Mouse (Mus musculus): ENCODE measurements at regions not wholly inside any gene's neighbourhood (a gene's known extent, or its start where the extent isn't known, plus 50 kb on each side); places are given as distances from the start of the nearest gene placed in this dataset.

- no peak overlapping the region for H3K4me2 ChIP-seq (replicated peaks)
- H3K4me1 ChIP-seq = peaks cover 24% of the 10 kb centered on the region
- no peak for ATAC-seq (ENCODE audit: insufficient number of reproducible peaks, insufficient read depth, low FRiP score, low TSS enrichment)
- WGBS = 47% methylated on average over 20 of the region's 20 CpGs
- no peaks in the 10 kb centered on the region for H3K36me3 ChIP-seq
- peaks cover 16% of the 10 kb centered on the region for H3K27me3 ChIP-seq
- H3K9me3 ChIP-seq = peaks cover 7% of the 10 kb centered on the region
- no peak overlapping the region for H3K4me3 ChIP-seq
- H3K27ac ChIP-seq = no peak overlapping the region
- H3K9ac ChIP-seq = no peak overlapping the region
Measured at GRCm38 (mm10) chr11:114571144-114571869, 97.0 kb upstream of the Rpl38 start.

- peaks cover 16% of the 10 kb centered on the region for H3K27me3 ChIP-seq
- WGBS = 94% methylated on average over 5 of the region's 5 CpGs
Measured at GRCm38 (mm10) chr11:114570076-114570475, 98.2 kb upstream of the Rpl38 start.

GRCm38 (mm10) chr11:114567814-114568800, 100.2 kb upstream of the Rpl38 start:
- Histone ChIP-seq H3K4me1 (peaks cover 24% of the 10 kb centered on the region), H3K4me2 (replicated peaks) (peak overlapping the region; percentile 17), H3K4me3 (no peak overlapping the region), H3K27ac (peak overlapping the region; percentile 17; the same call in 1 of the 2 replicates), H3K9me3 (0 out of 2 replicates have a peak, but pooled peaks cover 5% of the 10 kb centered on the region), H3K36me3 (no peaks in the 10 kb centered on the region), H3K9ac (no peak overlapping the region), H3K27me3 (peaks cover 16% of the 10 kb centered on the region)
- no peak for ATAC-seq (ENCODE audit: insufficient number of reproducible peaks, insufficient read depth, low FRiP score, low TSS enrichment)
- 4% methylated on average over 21 of the region's 21 CpGs for WGBS

More at GRCm38 (mm10) chr11:114570076-114570475, 98.2 kb upstream of the Rpl38 start:
- Histone ChIP-seq H3K9ac (no peak overlapping the region), H3K4me1 (peaks cover 24% of the 10 kb centered on the region), H3K4me3 (no peak overlapping the region), H3K36me3 (no peaks in the 10 kb centered on the region), H3K27ac (no peak overlapping the region), H3K9me3 (peaks cover 1% of the 10 kb centered on the region), H3K4me2 (replicated peaks) (no peak overlapping the region)
- no peak for ATAC-seq (ENCODE audit: insufficient number of reproducible peaks, insufficient read depth, low FRiP score, low TSS enrichment)

GRCm38 (mm10) chr11:114567045-114567780, 101.1 kb upstream of the Rpl38 start:
- peaks cover 16% of the 10 kb centered on the region for H3K27me3 ChIP-seq
- H3K36me3 ChIP-seq = no peaks in the 10 kb centered on the region
- WGBS = 3% methylated on average over 20 of the region's 20 CpGs
- 0 out of 2 replicates have a peak, but pooled peaks cover 5% of the 10 kb centered on the region for H3K9me3 ChIP-seq
- H3K4me2 ChIP-seq (replicated peaks) = peak overlapping the region; percentile 17
- ATAC-seq (ENCODE audit: insufficient number of reproducible peaks, insufficient read depth, low FRiP score, low TSS enrichment) = no peak
- H3K4me3 ChIP-seq = no peak overlapping the region
- no peak overlapping the region for H3K27ac ChIP-seq
- H3K9ac ChIP-seq = no peak overlapping the region
- H3K4me1 ChIP-seq = peaks cover 24% of the 10 kb centered on the region

GRCm38 (mm10) chr11:114564949-114565348, 103.4 kb upstream of the Rpl38 start:
- WGBS = 95% methylated on average over 2 of the region's 2 CpGs
- Histone ChIP-seq H3K27ac (no peak overlapping the region), H3K36me3 (no peaks in the 10 kb centered on the region), H3K4me2 (replicated peaks) (no peak overlapping the region), H3K9me3 (0 out of 2 replicates have a peak, but pooled peaks cover 5% of the 10 kb centered on the region), H3K4me1 (peaks cover 25% of the 10 kb centered on the region), H3K9ac (no peak overlapping the region), H3K27me3 (peaks cover 16% of the 10 kb centered on the region; the same call in 1 of the 2 replicates), H3K4me3 (no peak overlapping the region)
- no peak for ATAC-seq (ENCODE audit: insufficient number of reproducible peaks, insufficient read depth, low FRiP score, low TSS enrichment)

- WGBS = 72% methylated on average over 9 of the region's 9 CpGs
- Histone ChIP-seq H3K4me1 (peaks cover 20% of the 10 kb centered on the region), H3K27ac (no peak overlapping the region), H3K9ac (no peak overlapping the region), H3K36me3 (no peaks in the 10 kb centered on the region), H3K4me3 (no peak overlapping the region), H3K9me3 (0 out of 2 replicates have a peak, but pooled peaks cover 5% of the 10 kb centered on the region), H3K27me3 (peaks cover 12% of the 10 kb centered on the region; the same call in 1 of the 2 replicates), H3K4me2 (replicated peaks) (no peak overlapping the region)
- no peak for ATAC-seq (ENCODE audit: insufficient number of reproducible peaks, insufficient read depth, low FRiP score, low TSS enrichment)
Measured at GRCm38 (mm10) chr11:114563172-114563571, 105.2 kb upstream of the Rpl38 start.

GRCm38 (mm10) chr11:114554576-114554975, 113.7 kb upstream of the Rpl38 start:
- Histone ChIP-seq H3K9me3 (no peaks in the 10 kb centered on the region), H3K4me1 (peaks cover 6% of the 10 kb centered on the region; the same call in 1 of the 2 replicates), H3K27me3 (no peaks in the 10 kb centered on the region), H3K9ac (no peak overlapping the region), H3K27ac (no peak overlapping the region), H3K4me3 (no peak overlapping the region), H3K36me3 (no peaks in the 10 kb centered on the region), H3K4me2 (replicated peaks) (no peak overlapping the region)
- no peak for ATAC-seq (ENCODE audit: insufficient number of reproducible peaks, insufficient read depth, low FRiP score, low TSS enrichment)
- 56% methylated on average over 5 of the region's 5 CpGs for WGBS

GRCm38 (mm10) chr11:114553992-114554391, 114.3 kb upstream of the Rpl38 start:
- no peaks in the 10 kb centered on the region for H3K27me3 ChIP-seq
- no peak for ATAC-seq (ENCODE audit: insufficient number of reproducible peaks, insufficient read depth, low FRiP score, low TSS enrichment)
- no peak overlapping the region for H3K9ac ChIP-seq
- no peak overlapping the region for H3K27ac ChIP-seq
- no peak overlapping the region for H3K4me2 ChIP-seq (replicated peaks)
- H3K36me3 ChIP-seq = no peaks in the 10 kb centered on the region
- whole genome bisulfite sequencing = 40% methylated on average over 13 of the region's 13 CpGs
- H3K4me3 ChIP-seq = no peak overlapping the region
- no peaks in the 10 kb centered on the region for H3K9me3 ChIP-seq
- H3K4me1 ChIP-seq = peaks cover 6% of the 10 kb centered on the region; the same call in 1 of the 2 replicates

GRCm38 (mm10) chr11:114552176-114552575, 116.1 kb upstream of the Rpl38 start:
- no peak overlapping the region for H3K27ac ChIP-seq
- no peaks in the 10 kb centered on the region for H3K27me3 ChIP-seq
- 85% methylated on average over 7 of the region's 7 CpGs for WGBS
- peaks cover 6% of the 10 kb centered on the region; the same call in 1 of the 2 replicates for H3K4me1 ChIP-seq
- no peak overlapping the region for H3K4me3 ChIP-seq
- no peak overlapping the region for H3K4me2 ChIP-seq (replicated peaks)
- no peaks in the 10 kb centered on the region for H3K36me3 ChIP-seq
- no peak for ATAC-seq (ENCODE audit: insufficient number of reproducible peaks, insufficient read depth, low FRiP score, low TSS enrichment)
- H3K9me3 ChIP-seq = no peaks in the 10 kb centered on the region
- no peak overlapping the region for H3K9ac ChIP-seq

GRCm38 (mm10) chr11:114551262-114551661, 117.1 kb upstream of the Rpl38 start:
- no peaks in the 10 kb centered on the region for H3K27me3 ChIP-seq
- ATAC-seq (ENCODE audit: insufficient number of reproducible peaks, insufficient read depth, low FRiP score, low TSS enrichment) = no peak
- H3K4me1 ChIP-seq = peaks cover 6% of the 10 kb centered on the region; the same call in 1 of the 2 replicates
- H3K4me2 ChIP-seq (replicated peaks) = no peak overlapping the region
- no peaks in the 10 kb centered on the region for H3K9me3 ChIP-seq
- H3K9ac ChIP-seq = no peak overlapping the region
- H3K36me3 ChIP-seq = no peaks in the 10 kb centered on the region
- 82% methylated on average over 4 of the region's 4 CpGs for WGBS
- H3K4me3 ChIP-seq = no peak overlapping the region
- no peak overlapping the region for H3K27ac ChIP-seq

- H3K27ac ChIP-seq = no peak overlapping the region
- H3K4me1 ChIP-seq = no peaks in the 10 kb centered on the region
- no peaks in the 10 kb centered on the region for H3K9me3 ChIP-seq
- no peak overlapping the region for H3K4me3 ChIP-seq
- 82% methylated on average over 5 of the region's 5 CpGs for WGBS
- no peaks in the 10 kb centered on the region for H3K36me3 ChIP-seq
- H3K9ac ChIP-seq = no peak overlapping the region
- ATAC-seq (ENCODE audit: insufficient number of reproducible peaks, insufficient read depth, low FRiP score, low TSS enrichment) = no peak
- H3K27me3 ChIP-seq = no peaks in the 10 kb centered on the region
- H3K4me2 ChIP-seq (replicated peaks) = no peak overlapping the region
Measured at GRCm38 (mm10) chr11:114548658-114549057, 119.7 kb upstream of the Rpl38 start.

Data from embryonic facial prominence, embryonic 12.5 days (tissue).